Mouse (Mus musculus) intestine, embryonic 15.5 days (tissue): ENCODE measurements around the gene Bach1. TPM values are rescaled to one million over a fixed set of nuclear protein-coding genes. Genes with fewer than 3 reads are reported as not detected.

Source experiments
- ATAC-seq: fragments of 200-750 bp; cut with Nextera tagmentation; 2 replicates; pipeline ENCODE4 v1.8.0; 2017; ENCODE audit warnings: moderate TSS enrichment, moderate library complexity
- H3K27ac ChIP-seq: fragments of 300-500 bp; sonication (generic); 2 replicates; pipeline ENCODE4 v1.5.1; 2015; ENCODE audit warnings: mild to moderate bottlenecking, inconsistent platforms
- H3K27me3 ChIP-seq: fragments of 300-500 bp; sonication (generic); replicated peaks from 2 replicates; pipeline ENCODE4 v1.6.1; 2015; ENCODE audit warnings: inconsistent platforms
- H3K36me3 ChIP-seq: fragments of 300-500 bp; sonication (generic); 2 replicates; pipeline ENCODE4 v1.6.1; 2015; ENCODE audit warnings: inconsistent platforms
- H3K4me1 ChIP-seq: fragments of 300-500 bp; sonication (generic); replicated peaks from 2 replicates; pipeline ENCODE4 v1.6.1; 2015; ENCODE audit warnings: inconsistent platforms
- H3K4me2 ChIP-seq: fragments of 300-500 bp; sonication (generic); replicated peaks from 2 replicates; pipeline ENCODE4 v1.6.1; 2015; ENCODE audit warnings: mild to moderate bottlenecking, inconsistent platforms
- H3K4me3 ChIP-seq: fragments of 300-500 bp; sonication (generic); replicated peaks from 2 replicates; pipeline ENCODE4 v1.5.1; 2015; ENCODE audit warnings: inconsistent platforms
- H3K9ac ChIP-seq: fragments of 300-500 bp; sonication (generic); 2 replicates; pipeline ENCODE4 v1.6.1; 2015; ENCODE audit warnings: inconsistent platforms
- H3K9me3 ChIP-seq: fragments of 300-500 bp; sonication (generic); 2 replicates; pipeline ENCODE4 v1.6.1; 2016; ENCODE audit warnings: inconsistent platforms
- WGBS: fragments of 180-500 bp; shearing (Covaris S2); methylation state at CpG from one replicate; pipeline ENCODE4 v1.1.7; 2015; 5-methylcytosine and 5-hydroxymethylcytosine counted together
- polyA plus RNA-seq: library from polyadenylated mRNA; unstranded; fragments of >200 nt; fragmentation: Nextera tagmentation; extraction: Ambion mirVana; gene quantifications from 2 replicates; pipeline ENCODE4 v1.2.1, GENCODE M21; 2015

Bach1 gene
- polyA plus RNA-seq, 1 experiment from 2014 or later, result 17.4 TPM

DNA sequence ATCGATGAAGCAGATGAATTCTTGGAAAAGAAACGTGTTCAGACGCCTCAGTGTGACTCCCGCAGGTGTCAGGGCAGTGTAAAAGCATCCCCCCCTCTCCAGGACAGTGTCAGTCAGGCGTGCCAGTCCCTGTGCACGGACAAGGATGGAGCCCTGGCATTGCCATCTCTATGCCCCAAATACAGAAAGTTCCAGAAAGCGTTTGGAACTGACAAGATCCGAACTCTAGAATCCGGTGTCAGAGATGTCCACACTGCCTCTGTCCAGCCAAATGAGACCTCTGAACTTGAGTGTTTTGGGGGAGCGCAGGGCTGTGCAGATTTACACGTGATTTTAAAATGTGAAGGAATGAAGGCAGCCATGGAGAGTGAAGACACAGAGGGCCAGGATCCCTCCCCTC is 20.3 kb downstream of the Bach1 start:
- 92% methylated on average over 11 of the region's 11 CpGs for WGBS
- no peaks in the 10 kb centered on the region for H3K9me3 ChIP-seq
- H3K9ac ChIP-seq, result no peak overlapping the region
- H3K36me3 ChIP-seq, result peaks cover 26% of the 10 kb centered on the region
- ATAC-seq, result no peak
- no peaks in the 10 kb centered on the region for H3K27me3 ChIP-seq
- H3K4me2 ChIP-seq, result no peak overlapping the region
- no peak overlapping the region for H3K4me3 ChIP-seq
- H3K27ac ChIP-seq, result no peak overlapping the region
- 0 out of 2 replicates have a peak, but pooled peaks cover 11% of the 10 kb centered on the region for H3K4me1 ChIP-seq

- no peak for ATAC-seq
- H3K36me3 ChIP-seq, result peaks cover 26% of the 10 kb centered on the region
- H3K9me3 ChIP-seq, result no peaks in the 10 kb centered on the region
These were observed 21.0 kb downstream of the Bach1 start for GRCm38 (mm10) chr16:87719688-87720283.

DNA sequence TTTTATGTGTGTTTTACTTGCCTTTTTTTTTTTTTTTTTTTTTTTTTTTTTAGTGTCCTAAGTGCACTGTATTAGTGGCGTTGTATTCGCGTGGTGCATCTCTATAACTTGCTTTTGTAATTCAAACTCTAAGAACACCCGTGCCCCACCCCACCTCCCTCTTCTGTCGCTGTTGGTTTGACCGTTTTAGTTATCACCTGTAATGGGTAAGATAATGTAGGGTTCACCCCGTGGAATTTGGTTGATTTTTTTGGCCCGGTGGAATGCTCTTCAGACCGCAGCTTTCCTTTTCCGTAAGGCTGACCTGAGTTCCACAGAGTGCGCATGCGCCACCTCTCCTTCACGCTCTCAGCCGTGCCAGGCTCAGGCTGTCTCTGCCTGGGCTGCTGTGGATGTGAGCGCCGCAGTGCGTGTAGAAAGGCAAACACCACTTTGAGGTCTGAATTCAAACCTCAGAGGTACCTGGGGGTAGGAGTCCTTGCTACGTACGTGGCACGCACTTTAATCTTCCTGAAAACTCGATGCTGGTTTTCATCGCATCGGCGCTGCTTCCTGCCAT is 22.2 kb downstream of the Bach1 start:
- 92% methylated on average over 24 of the region's 24 CpGs for WGBS
- peaks cover 26% of the 10 kb centered on the region for H3K36me3 ChIP-seq
- ATAC-seq, result no peak
- H3K9me3 ChIP-seq, result no peaks in the 10 kb centered on the region
- no peaks in the 10 kb centered on the region for H3K27me3 ChIP-seq
- no peak overlapping the region for H3K27ac ChIP-seq
- H3K9ac ChIP-seq, result no peak overlapping the region
- no peak overlapping the region for H3K4me2 ChIP-seq
- H3K4me3 ChIP-seq, result no peak overlapping the region
- peaks cover 14% of the 10 kb centered on the region; the same call in 1 of the 2 replicates for H3K4me1 ChIP-seq

More at GRCm38 (mm10) chr16:87719688-87720283, 21.0 kb downstream of the Bach1 start:
- 93% methylated on average over 23 of the region's 23 CpGs for WGBS
- H3K4me3 ChIP-seq, result no peak overlapping the region
- no peak overlapping the region for H3K9ac ChIP-seq
- no peak overlapping the region for H3K4me2 ChIP-seq
- H3K27me3 ChIP-seq, result no peaks in the 10 kb centered on the region
- no peak overlapping the region for H3K27ac ChIP-seq
- 0 out of 2 replicates have a peak, but pooled peaks cover 11% of the 10 kb centered on the region for H3K4me1 ChIP-seq

GRCm38 (mm10) chr16:87722857-87723256 is 24.1 kb downstream of the Bach1 start:
- no peaks in the 10 kb centered on the region for H3K9me3 ChIP-seq
- 88% methylated on average over 5 of the region's 5 CpGs for WGBS
- H3K9ac ChIP-seq, result no peak overlapping the region
- peaks cover 9% of the 10 kb centered on the region; the same call in 1 of the 2 replicates for H3K4me1 ChIP-seq
- no peak overlapping the region for H3K4me2 ChIP-seq
- no peaks in the 10 kb centered on the region for H3K27me3 ChIP-seq
- H3K4me3 ChIP-seq, result no peak overlapping the region
- no peak overlapping the region for H3K27ac ChIP-seq
- peaks cover 26% of the 10 kb centered on the region for H3K36me3 ChIP-seq
- no peak for ATAC-seq

DNA sequence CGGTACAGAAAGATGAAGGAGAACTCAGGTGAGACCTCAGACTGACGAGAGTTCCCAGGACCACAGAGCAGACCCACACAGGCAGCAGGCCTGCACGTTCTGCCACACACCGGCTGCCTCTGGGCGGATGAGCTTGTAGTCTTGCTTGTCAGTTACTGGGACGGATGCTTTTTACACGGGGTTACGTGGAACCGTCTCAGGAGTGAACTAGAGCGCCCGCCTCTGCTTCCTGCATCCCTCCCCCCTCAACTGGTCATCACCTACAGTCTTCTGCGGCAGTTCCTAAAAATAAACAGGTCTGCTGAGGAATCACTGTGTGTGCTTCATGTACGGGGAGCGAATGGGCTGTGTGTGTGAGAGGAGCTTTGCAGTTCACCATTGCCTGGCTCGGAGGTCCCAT is 24.7 kb downstream of the Bach1 start:
- no peak for ATAC-seq
- peaks cover 26% of the 10 kb centered on the region for H3K36me3 ChIP-seq
- no peak overlapping the region for H3K4me2 ChIP-seq
- no peak overlapping the region for H3K9ac ChIP-seq
- peaks cover 9% of the 10 kb centered on the region; the same call in 1 of the 2 replicates for H3K4me1 ChIP-seq
- no peak overlapping the region for H3K4me3 ChIP-seq
- H3K9me3 ChIP-seq, result no peaks in the 10 kb centered on the region
- H3K27ac ChIP-seq, result no peak overlapping the region
- WGBS, result 76% methylated on average over 15 of the region's 15 CpGs
- no peaks in the 10 kb centered on the region for H3K27me3 ChIP-seq

DNA sequence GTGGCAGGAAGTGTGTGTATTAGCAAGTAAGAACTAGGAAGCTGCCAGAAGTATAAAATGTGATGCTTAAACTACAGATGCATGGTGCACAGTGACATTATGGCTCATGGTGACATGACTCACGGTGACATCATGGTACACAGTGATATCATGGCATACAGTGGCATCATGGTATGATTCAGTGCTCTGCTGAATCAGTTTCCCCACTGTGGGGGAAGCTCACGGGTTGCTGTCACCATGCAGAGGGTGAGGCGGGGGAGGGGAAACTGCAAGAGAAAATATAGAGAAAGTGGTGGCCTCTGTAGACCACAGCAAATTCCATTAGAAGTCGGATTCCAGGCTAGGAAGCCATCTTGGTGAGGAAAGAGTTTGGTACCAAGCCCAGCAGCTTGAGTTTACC is 26.1 kb downstream of the Bach1 start:
- ATAC-seq, result no peak

GRCm38 (mm10) chr16:87725241-87725640 is 26.5 kb downstream of the Bach1 start:
- Histone ChIP-seq H3K4me1 (peaks cover 9% of the 10 kb centered on the region; the same call in 1 of the 2 replicates), H3K4me3 (no peak overlapping the region), H3K9me3 (no peaks in the 10 kb centered on the region), H3K9ac (no peak overlapping the region), H3K36me3 (peaks cover 29% of the 10 kb centered on the region), H3K4me2 (no peak overlapping the region), H3K27ac (no peak overlapping the region), H3K27me3 (no peaks in the 10 kb centered on the region)
- ATAC-seq, result peak; percentile 44
- 77% methylated on average over 5 of the region's 5 CpGs for WGBS

More for the DNA sequence above, 26.1 kb downstream of the Bach1 start:
- no peaks in the 10 kb centered on the region for H3K27me3 ChIP-seq
- H3K4me3 ChIP-seq, result no peak overlapping the region
- 86% methylated on average over 4 of the region's 4 CpGs for WGBS
- peaks cover 9% of the 10 kb centered on the region; the same call in 1 of the 2 replicates for H3K4me1 ChIP-seq
- no peak overlapping the region for H3K9ac ChIP-seq
- no peak overlapping the region for H3K4me2 ChIP-seq
- no peaks in the 10 kb centered on the region for H3K9me3 ChIP-seq
- H3K27ac ChIP-seq, result no peak overlapping the region
- peaks cover 30% of the 10 kb centered on the region for H3K36me3 ChIP-seq

DNA sequence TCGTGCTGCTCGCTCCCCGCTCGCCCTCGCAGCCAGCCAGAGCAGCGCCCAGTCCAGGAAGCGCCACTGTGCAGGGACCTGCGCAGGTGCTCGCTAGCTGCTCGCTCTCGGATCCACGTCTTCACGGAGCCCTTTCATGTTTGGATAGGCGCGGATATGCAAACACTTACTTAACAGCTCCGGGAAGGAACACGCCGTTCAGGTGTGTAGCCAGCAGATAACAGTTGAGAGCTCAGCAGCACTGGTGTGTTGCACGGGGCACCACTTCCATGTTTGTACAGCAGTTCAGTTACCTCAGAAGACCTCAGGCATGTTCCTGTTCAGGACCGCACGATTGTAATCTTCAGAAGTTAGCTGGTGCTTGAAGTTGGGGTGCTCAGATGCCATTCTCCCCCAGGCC is 27.2 kb downstream of the Bach1 start:
- H3K4me3 ChIP-seq, result no peak overlapping the region
- WGBS, result 67% methylated on average over 21 of the region's 21 CpGs
- H3K27me3 ChIP-seq, result no peaks in the 10 kb centered on the region
- H3K9ac ChIP-seq, result no peak overlapping the region
- H3K4me1 ChIP-seq, result peaks cover 9% of the 10 kb centered on the region; the same call in 1 of the 2 replicates
- no peaks in the 10 kb centered on the region for H3K9me3 ChIP-seq
- peak; percentile 95 for ATAC-seq
- H3K36me3 ChIP-seq, result peaks cover 29% of the 10 kb centered on the region
- H3K27ac ChIP-seq, result 0 out of 2 replicates have a peak overlapping the region, but pooled peaks have one; percentile 36
- H3K4me2 ChIP-seq, result no peak overlapping the region

- Histone ChIP-seq H3K27me3 (no peaks in the 10 kb centered on the region), H3K4me1 (peaks cover 9% of the 10 kb centered on the region; the same call in 1 of the 2 replicates), H3K36me3 (peaks cover 29% of the 10 kb centered on the region), H3K4me2 (no peak overlapping the region), H3K9ac (no peak overlapping the region), H3K9me3 (no peaks in the 10 kb centered on the region), H3K4me3 (no peak overlapping the region), H3K27ac (0 out of 2 replicates have a peak overlapping the region, but pooled peaks have one; percentile 36)
- peak; percentile 9; the same call in 1 of the 2 replicates for ATAC-seq
- 81% methylated on average over 6 of the region's 6 CpGs for WGBS
These were observed 27.6 kb downstream of the Bach1 start for GRCm38 (mm10) chr16:87726369-87726768.

DNA sequence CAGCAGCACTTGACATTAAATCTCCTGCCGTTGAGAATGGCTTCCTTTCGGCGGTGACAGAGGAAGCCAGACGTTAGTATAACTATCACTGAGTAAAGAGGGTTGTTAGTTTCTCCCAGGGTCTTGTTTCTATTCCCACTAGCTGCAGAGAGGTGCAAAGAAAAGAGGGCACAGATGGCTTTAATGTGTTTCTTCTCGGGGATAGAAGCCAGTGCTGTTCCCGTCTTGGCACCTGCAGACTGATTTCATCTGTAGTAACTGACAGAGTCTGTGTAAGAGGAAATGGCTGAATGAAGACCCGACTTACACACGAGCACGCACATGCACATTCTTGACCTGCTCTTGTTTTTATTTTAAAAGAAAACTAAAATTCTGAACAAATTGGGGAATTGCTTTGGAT is 28.5 kb downstream of the Bach1 start:
- 69% methylated on average over 9 of the region's 9 CpGs for whole genome bisulfite sequencing
- Histone ChIP-seq H3K36me3 (peaks cover 25% of the 10 kb centered on the region), H3K27ac (no peak overlapping the region), H3K9me3 (no peaks in the 10 kb centered on the region), H3K27me3 (no peaks in the 10 kb centered on the region), H3K4me1 (peaks cover 9% of the 10 kb centered on the region; the same call in 1 of the 2 replicates), H3K4me3 (no peak overlapping the region), H3K4me2 (no peak overlapping the region), H3K9ac (no peak overlapping the region)
- no peak for ATAC-seq

GRCm38 (mm10) chr16:87727918-87728317 is 29.2 kb downstream of the Bach1 start:
- Histone ChIP-seq H3K27ac (no peak overlapping the region), H3K9me3 (no peaks in the 10 kb centered on the region), H3K4me2 (no peak overlapping the region), H3K4me1 (peaks cover 9% of the 10 kb centered on the region; the same call in 1 of the 2 replicates), H3K4me3 (no peak overlapping the region), H3K9ac (no peak overlapping the region), H3K27me3 (no peaks in the 10 kb centered on the region), H3K36me3 (peaks cover 22% of the 10 kb centered on the region)
- WGBS, result 83% methylated on average over 14 of the region's 14 CpGs
- no peak for ATAC-seq

DNA sequence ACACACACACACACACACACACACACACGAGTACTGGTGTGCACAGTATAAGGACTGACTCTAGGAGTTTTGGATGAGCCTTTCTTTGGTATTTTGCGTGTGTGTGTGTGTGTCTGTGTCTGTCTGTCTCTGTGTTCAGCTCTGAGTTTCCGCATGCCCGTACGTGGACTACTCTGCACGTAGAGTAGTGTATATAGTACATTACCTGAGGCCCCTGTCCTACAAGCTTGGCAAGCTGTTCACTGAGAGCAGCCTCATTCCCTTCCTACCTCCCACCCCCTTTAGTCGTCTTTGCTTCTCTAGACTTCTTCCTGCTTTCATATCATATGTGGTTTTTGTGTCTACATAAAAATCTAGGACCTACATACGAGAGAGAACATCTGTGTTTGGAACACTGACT is 30.0 kb downstream of the Bach1 start:
- Histone ChIP-seq H3K9me3 (no peaks in the 10 kb centered on the region), H3K4me1 (peaks cover 9% of the 10 kb centered on the region; the same call in 1 of the 2 replicates), H3K4me3 (no peak overlapping the region), H3K36me3 (peaks cover 14% of the 10 kb centered on the region), H3K9ac (no peak overlapping the region), H3K4me2 (no peak overlapping the region), H3K27me3 (no peaks in the 10 kb centered on the region), H3K27ac (no peak overlapping the region)
- no peak for ATAC-seq
- WGBS, result 84% methylated on average over 8 of the region's 8 CpGs
